Mouse (Mus musculus) left cerebral cortex, postnatal 36 days (tissue): ENCODE results near the gene Psmd9. TPM values are rescaled to one million over a fixed set of nuclear protein-coding genes. Genes with fewer than 3 reads are reported as not detected.
"Not testable (repeated sequence)": the region's sequence is repeated elsewhere in the genome, so short reads cannot be mapped to it uniquely, and the experiment has no call there.

Source experiments
- DNase-seq, 2 experiments: peaks; one replicate each; pipeline ENCODE4 v3.0.0; 2021 to 2022; ENCODE audit warnings: low spot score in 2 of 2, mixed read lengths in 1 of 2
- intact Hi-C: fragments of 180-260 bp; cut with DNase I; formaldehyde crosslinking; loops from one replicate; pipeline ENCODE4 v1.15.1; 2025
- total RNA-seq, 2 experiments: library from RNA; stranded (reverse); gene quantifications; 2 replicates each; pipeline ENCODE4 v1.2.3; 2021

Psmd9 gene
- total RNA-seq, 2 experiments from 2014 or later = 28.6 to 29.6 TPM

- intact Hi-C loops = no loop called here
- no peak for DNase-seq
These were observed 11.2 kb downstream of the Psmd9 start for GRCm38 (mm10) chr5:123180390-123180789.

GRCm38 (mm10) chr5:123181536-123181935 is 12.3 kb downstream of the Psmd9 start:
- intact Hi-C loops = no loop called here
- DNase-seq = no peak

GRCm38 (mm10) chr5:123182651-123183050 is 13.4 kb downstream of the Psmd9 start, which contains the start of gene Hpd:
Gene Hpd, minus strand, starts transcription at chr5:123182727.
- DNase-seq = no peak
- intact Hi-C loops = no loop called here

- no peak for DNase-seq
- intact Hi-C loops = no loop called here
These were observed 16.8 kb downstream of the Psmd9 start for GRCm38 (mm10) chr5:123185966-123186365.

- intact Hi-C loops = no loop called here
- DNase-seq = no peak
These were observed 18.1 kb downstream of the Psmd9 start for GRCm38 (mm10) chr5:123187306-123187705.

- DNase-seq = no peak
- intact Hi-C loops = no loop called here
These were observed 21.7 kb downstream of the Psmd9 start for GRCm38 (mm10) chr5:123190912-123191311.

- DNase-seq = no peak
- intact Hi-C loops = no loop called here
These were observed 22.2 kb downstream of the Psmd9 start for GRCm38 (mm10) chr5:123191427-123191826.

- DNase-seq = no peak
These were observed 23.5 kb downstream of the Psmd9 start for GRCm38 (mm10) chr5:123192606-123193150.

GRCm38 (mm10) chr5:123193436-123193835 is 24.2 kb downstream of the Psmd9 start:
- intact Hi-C loops = no loop called here

More at GRCm38 (mm10) chr5:123192606-123193150, 23.5 kb downstream of the Psmd9 start:
- intact Hi-C loops = no loop called here

GRCm38 (mm10) chr5:123194856-123195255 is 25.6 kb downstream of the Psmd9 start:
- intact Hi-C loops = no loop called here

More at GRCm38 (mm10) chr5:123193436-123193835, 24.2 kb downstream of the Psmd9 start:
- no peak for DNase-seq

GRCm38 (mm10) chr5:123195500-123196000 is 26.3 kb downstream of the Psmd9 start:
- no peak for DNase-seq
- intact Hi-C loops = no loop called here

More at GRCm38 (mm10) chr5:123194856-123195255, 25.6 kb downstream of the Psmd9 start:
- no peak for DNase-seq

- no peak for DNase-seq
- intact Hi-C loops = no loop called here
These were observed 27.5 kb downstream of the Psmd9 start for GRCm38 (mm10) chr5:123196746-123197145.

- intact Hi-C loops = no loop called here
- DNase-seq = no peak
These were observed 29.3 kb downstream of the Psmd9 start for GRCm38 (mm10) chr5:123198523-123198922.

- DNase-seq, intact Hi-C loops: not testable (repeated sequence)
These were observed 31.8 kb downstream of the Psmd9 start for GRCm38 (mm10) chr5:123200816-123201522.

- DNase-seq = no peak
- intact Hi-C loops = no loop called here
These were observed 32.3 kb downstream of the Psmd9 start for GRCm38 (mm10) chr5:123201523-123201892.

- no peak for DNase-seq
- intact Hi-C loops = no loop called here
These were observed 32.8 kb downstream of the Psmd9 start for GRCm38 (mm10) chr5:123201987-123202386.

GRCm38 (mm10) chr5:123202771-123203170 is 33.6 kb downstream of the Psmd9 start:
- intact Hi-C loops, DNase-seq: not testable (repeated sequence)

- DNase-seq, intact Hi-C loops: not testable (repeated sequence)
These were observed 34.4 kb downstream of the Psmd9 start for GRCm38 (mm10) chr5:123203591-123203990.

GRCm38 (mm10) chr5:123222346-123223050 is 53.3 kb downstream of the Psmd9 start:
- intact Hi-C loops, DNase-seq: not testable (repeated sequence)

- intact Hi-C loops = no loop called here
- DNase-seq = no peak
These were observed 53.8 kb downstream of the Psmd9 start for GRCm38 (mm10) chr5:123223051-123223410.
